Mouse (Mus musculus): ENCODE results near the gene Eno1. TPM values are rescaled to one million over a fixed set of nuclear protein-coding genes. Genes with fewer than 3 reads are reported as not detected.
"Not testable (repeated sequence)": the region's sequence is repeated elsewhere in the genome, so short reads cannot be mapped to it uniquely, and the experiment has no call there.

The Eno1 gene
- polyA plus RNA-seq, 1 experiment from 2014 or later = 733 TPM

GRCm38 (mm10) chr4:150281891-150282630 is 45.5 kb downstream of the Eno1 start:
- WGBS = 1% methylated on average over 47 of the region's 50 CpGs
- no peak for TF ChIP-seq EP300 (optimal IDR thresholded peaks at IDR 0.05)
- no peak for TF ChIP-seq CTCF (IDR thresholded peaks at IDR 0.05; ENCODE audit: low read depth)
- Histone ChIP-seq H3K4me1 (replicated peaks; ENCODE audit: control insufficient read depth, insufficient read depth) (no peaks in the 10 kb centered on the region), H3K9ac (ENCODE audit: low read length) (peak overlapping the region; percentile 99), H3K4me2 (replicated peaks; ENCODE audit: low read depth) (peak overlapping the region; percentile 86), H3K4me3 (ENCODE audit: low read depth, low read length) (peak overlapping the region; percentile 100), H3K36me3 (ENCODE audit: control insufficient read depth, insufficient read depth, low read length) (no peaks in the 10 kb centered on the region), H3K9me3 (ENCODE audit: control insufficient read depth, low read length) (no peaks in the 10 kb centered on the region), H3K27me3 (ENCODE audit: control insufficient read depth, insufficient read depth, low read length) (no peaks in the 10 kb centered on the region), H3K27ac (replicated peaks) (peak overlapping the region; percentile 97)
- ATAC-seq (ENCODE audit: low FRiP score, low TSS enrichment) = peak; percentile 41
- peak; percentile 64 for DNase-seq (ENCODE audit: low spot score)

DNA sequence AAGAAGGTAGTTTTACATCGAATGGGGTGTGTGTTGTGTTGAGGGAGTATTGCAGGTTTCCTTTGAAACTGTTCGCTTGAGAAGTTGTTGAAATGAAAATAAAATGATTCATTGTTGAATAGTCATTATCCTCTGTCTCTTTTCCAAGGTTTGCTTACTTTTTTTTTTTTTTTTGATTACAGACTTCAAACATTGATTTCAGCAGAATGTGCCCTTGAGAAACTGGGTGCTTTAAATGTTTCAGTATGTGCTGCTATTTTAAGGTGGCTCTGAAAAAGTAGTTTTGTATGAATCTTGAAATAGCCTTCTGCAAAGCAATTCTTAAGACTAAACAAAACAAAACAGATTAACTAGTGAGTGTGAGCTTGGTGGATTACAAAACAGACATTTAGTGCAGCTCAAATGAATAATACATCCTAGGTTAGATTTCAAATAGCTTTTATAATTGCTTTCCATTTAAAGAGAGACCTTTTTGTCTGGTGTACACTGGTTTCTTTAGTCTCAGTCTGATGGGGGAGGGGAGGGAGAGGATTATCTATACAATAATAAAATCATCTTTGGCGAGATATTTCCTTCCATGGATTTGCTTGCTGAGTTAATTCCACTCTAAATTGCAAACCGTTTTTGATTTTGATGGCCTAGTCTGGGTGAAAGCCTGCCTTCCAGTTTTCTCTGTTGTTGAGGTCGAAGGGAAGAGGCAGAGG is 46.3 kb downstream of the Eno1 start:
- Histone ChIP-seq H3K36me3 (ENCODE audit: control insufficient read depth, insufficient read depth, low read length) (no peaks in the 10 kb centered on the region), H3K27me3 (ENCODE audit: control insufficient read depth, insufficient read depth, low read length) (no peaks in the 10 kb centered on the region), H3K9me3 (ENCODE audit: control insufficient read depth, low read length) (no peaks in the 10 kb centered on the region), H3K4me2 (replicated peaks; ENCODE audit: low read depth) (peak overlapping the region; percentile 86), H3K9ac (ENCODE audit: low read length) (no peak overlapping the region), H3K4me3 (ENCODE audit: low read depth, low read length) (peak overlapping the region; percentile 100), H3K4me1 (replicated peaks; ENCODE audit: control insufficient read depth, insufficient read depth) (no peaks in the 10 kb centered on the region), H3K27ac (replicated peaks) (peak overlapping the region; percentile 97; the same call in 1 of the 2 replicates)
- WGBS = 5% methylated on average over 5 of the region's 5 CpGs
- ATAC-seq (ENCODE audit: low FRiP score, low TSS enrichment) (no peak), DNase-seq (ENCODE audit: low spot score) (no peak)
- no peak for TF ChIP-seq EP300 (optimal IDR thresholded peaks at IDR 0.05)
- TF ChIP-seq CTCF (IDR thresholded peaks at IDR 0.05; ENCODE audit: low read depth) = no peak

- H3K4me2 ChIP-seq (replicated peaks; ENCODE audit: low read depth) = peak overlapping the region; percentile 86
- peak overlapping the region; percentile 10 for H3K4me3 ChIP-seq (ENCODE audit: low read depth, low read length)
- DNase-seq (ENCODE audit: low spot score) (no peak), ATAC-seq (ENCODE audit: low FRiP score, low TSS enrichment) (no peak)
- H3K4me1 ChIP-seq (replicated peaks; ENCODE audit: control insufficient read depth, insufficient read depth) = no peaks in the 10 kb centered on the region
- H3K27ac ChIP-seq (replicated peaks) = 0 out of 2 replicates have a peak overlapping the region, but pooled peaks have one; percentile 4
- H3K9ac ChIP-seq (ENCODE audit: low read length) = peak overlapping the region; percentile 38; the same call in 1 of the 2 replicates
- no peaks in the 10 kb centered on the region for H3K9me3 ChIP-seq (ENCODE audit: control insufficient read depth, low read length)
- WGBS = 17% methylated on average over 2 of the region's 2 CpGs
- H3K27me3 ChIP-seq (ENCODE audit: control insufficient read depth, insufficient read depth, low read length) = no peaks in the 10 kb centered on the region
- TF ChIP-seq EP300 (optimal IDR thresholded peaks at IDR 0.05) = no peak
- no peaks in the 10 kb centered on the region for H3K36me3 ChIP-seq (ENCODE audit: control insufficient read depth, insufficient read depth, low read length)
These were observed 46.8 kb downstream of the Eno1 start for GRCm38 (mm10) chr4:150283335-150283638.

DNA sequence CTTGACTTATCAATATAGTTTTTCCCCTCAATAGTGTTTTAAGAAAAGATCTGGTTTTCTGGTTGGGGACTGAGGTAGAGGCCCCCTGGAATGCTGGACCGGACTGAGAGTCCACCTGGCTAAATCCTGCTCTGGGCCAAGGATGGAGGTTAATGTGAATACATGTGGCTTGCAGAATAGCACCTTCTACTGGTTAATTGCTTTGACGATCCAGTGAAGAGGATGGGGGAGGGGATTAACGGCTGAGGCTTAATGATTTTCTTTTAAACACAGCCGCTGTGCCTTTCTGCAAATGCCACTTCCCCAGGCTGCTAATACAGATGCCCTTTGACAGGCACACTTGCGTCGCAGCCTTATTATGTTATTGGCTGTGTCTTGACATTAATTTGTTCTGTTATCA is 47.5 kb downstream of the Eno1 start:
- no peaks in the 10 kb centered on the region for H3K36me3 ChIP-seq (ENCODE audit: control insufficient read depth, insufficient read depth, low read length)
- DNase-seq (ENCODE audit: low spot score) = no peak
- WGBS = 17% methylated on average over 6 of the region's 6 CpGs

DNA sequence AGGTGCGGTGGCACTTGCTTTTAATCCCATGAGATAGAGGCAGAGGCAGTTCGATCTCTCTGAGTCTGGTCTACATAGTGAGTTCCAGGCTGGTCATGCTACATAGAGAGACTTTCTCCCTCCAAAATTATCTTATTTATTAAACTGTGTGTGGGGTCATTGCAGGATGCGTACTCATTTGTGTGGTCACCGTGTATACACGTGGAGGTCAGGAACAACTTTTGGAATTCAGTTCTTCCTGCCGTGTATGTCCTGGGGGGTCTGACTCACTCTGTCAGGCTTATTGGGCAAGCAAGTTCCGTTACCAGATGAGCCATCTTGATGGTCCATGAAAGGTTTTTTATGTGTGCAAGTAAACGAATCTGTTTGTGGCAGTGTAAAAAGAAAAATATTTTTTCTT is 50.5 kb downstream of the Eno1 start:
- no peak overlapping the region for H3K4me2 ChIP-seq (replicated peaks; ENCODE audit: low read depth)
- no peaks in the 10 kb centered on the region for H3K9me3 ChIP-seq (ENCODE audit: control insufficient read depth, low read length)
- DNase-seq (ENCODE audit: low spot score) (no peak), ATAC-seq (ENCODE audit: low FRiP score, low TSS enrichment) (no peak)
- 83% methylated on average over 8 of the region's 8 CpGs for WGBS
- no peaks in the 10 kb centered on the region; the same call in 1 of the 2 replicates for H3K4me1 ChIP-seq (replicated peaks; ENCODE audit: control insufficient read depth, insufficient read depth)
- no peaks in the 10 kb centered on the region for H3K27me3 ChIP-seq (ENCODE audit: control insufficient read depth, insufficient read depth, low read length)
- no peak for TF ChIP-seq EP300 (optimal IDR thresholded peaks at IDR 0.05)
- TF ChIP-seq CTCF (IDR thresholded peaks at IDR 0.05; ENCODE audit: low read depth) = no peak
- H3K9ac ChIP-seq (ENCODE audit: low read length) = no peak overlapping the region
- no peak overlapping the region for H3K4me3 ChIP-seq (ENCODE audit: low read depth, low read length)
- no peak overlapping the region for H3K27ac ChIP-seq (replicated peaks)
- H3K36me3 ChIP-seq (ENCODE audit: control insufficient read depth, insufficient read depth, low read length) = no peaks in the 10 kb centered on the region

More for the DNA sequence above, 47.5 kb downstream of the Eno1 start:
- ATAC-seq (ENCODE audit: low FRiP score, low TSS enrichment) = no peak
- H3K9me3 ChIP-seq (ENCODE audit: control insufficient read depth, low read length) = no peaks in the 10 kb centered on the region
- no peak overlapping the region for H3K4me3 ChIP-seq (ENCODE audit: low read depth, low read length)
- no peak overlapping the region for H3K9ac ChIP-seq (ENCODE audit: low read length)
- no peak overlapping the region for H3K27ac ChIP-seq (replicated peaks)
- H3K4me1 ChIP-seq (replicated peaks; ENCODE audit: control insufficient read depth, insufficient read depth) = no peaks in the 10 kb centered on the region; the same call in 1 of the 2 replicates
- H3K4me2 ChIP-seq (replicated peaks; ENCODE audit: low read depth) = peak overlapping the region; percentile 86; the same call in 1 of the 2 replicates
- peak; percentile 59 for TF ChIP-seq CTCF (IDR thresholded peaks at IDR 0.05; ENCODE audit: low read depth)
- no peak for TF ChIP-seq EP300 (optimal IDR thresholded peaks at IDR 0.05)
- H3K27me3 ChIP-seq (ENCODE audit: control insufficient read depth, insufficient read depth, low read length) = no peaks in the 10 kb centered on the region

DNA sequence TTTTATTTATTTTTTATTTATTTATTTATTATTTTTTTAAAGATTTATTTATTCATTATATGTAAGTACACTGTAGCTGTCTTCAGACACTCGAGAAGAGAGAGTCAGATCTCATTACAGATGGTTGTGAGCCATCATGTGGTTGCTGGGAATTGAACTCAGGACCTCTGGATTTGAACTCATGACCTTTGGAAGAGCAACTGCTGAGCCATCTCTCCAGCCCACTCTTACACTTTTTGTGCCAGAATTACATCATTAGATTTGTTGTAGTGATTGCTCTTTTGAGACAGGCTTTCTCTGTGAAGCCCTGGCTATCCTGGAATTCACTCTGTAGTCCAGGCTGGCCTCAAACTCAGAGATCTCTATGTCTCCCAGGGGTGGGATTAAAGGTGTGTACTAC is 50.9 kb downstream of the Eno1 start:
- H3K4me3 ChIP-seq (ENCODE audit: low read depth, low read length); H3K27me3 ChIP-seq (ENCODE audit: control insufficient read depth, insufficient read depth, low read length); H3K4me1 ChIP-seq (replicated peaks; ENCODE audit: control insufficient read depth, insufficient read depth); H3K36me3 ChIP-seq (ENCODE audit: control insufficient read depth, insufficient read depth, low read length); H3K9ac ChIP-seq (ENCODE audit: low read length); ATAC-seq (ENCODE audit: low FRiP score, low TSS enrichment); H3K27ac ChIP-seq (replicated peaks); H3K4me2 ChIP-seq (replicated peaks; ENCODE audit: low read depth); H3K9me3 ChIP-seq (ENCODE audit: control insufficient read depth, low read length); DNase-seq (ENCODE audit: low spot score): not testable (repeated sequence)
- WGBS = 77% methylated on average over 1 of the region's 1 CpGs

All from stomach, postnatal 0 days (tissue).